Mouse (Mus musculus) intestine, embryonic 16.5 days (tissue): ENCODE measurements around the gene Zfp111. TPM values are rescaled to one million over a fixed set of nuclear protein-coding genes. Genes with fewer than 3 reads are reported as not detected.

Source experiments
- ATAC-seq: fragments of 200-750 bp; cut with Nextera tagmentation; 2 replicates; pipeline ENCODE4 v1.8.0; 2017; ENCODE audit warnings: moderate TSS enrichment, moderate library complexity
- H3K27ac ChIP-seq: fragments of 300-500 bp; sonication (generic); 2 replicates; pipeline ENCODE4 v1.5.1; 2014; ENCODE audit warnings: mild to moderate bottlenecking, low read length
- H3K27me3 ChIP-seq: fragments of 300-500 bp; sonication (generic); replicated peaks from 2 replicates; pipeline ENCODE4 v1.6.1; 2014; ENCODE audit warnings: low read length, control low read depth, mixed read lengths; ENCODE audit not compliant: control insufficient read depth, insufficient read depth
- H3K36me3 ChIP-seq: fragments of 300-500 bp; sonication (generic); 2 replicates; pipeline ENCODE4 v1.6.1; 2014; ENCODE audit warnings: low read length, control low read depth; ENCODE audit not compliant: control insufficient read depth, insufficient read depth
- H3K4me1 ChIP-seq: fragments of 300-500 bp; sonication (generic); 2 replicates; pipeline ENCODE4 v1.6.1; 2014; ENCODE audit warnings: low read length, control low read depth, mixed read lengths; ENCODE audit not compliant: control insufficient read depth, insufficient read depth
- H3K4me2 ChIP-seq: fragments of 300-500 bp; sonication (generic); 2 replicates; pipeline ENCODE4 v1.6.1; 2014; ENCODE audit warnings: low read depth, low read length, control low read depth
- H3K4me3 ChIP-seq: fragments of 300-500 bp; sonication (generic); 2 replicates; pipeline ENCODE4 v1.5.1; 2014; ENCODE audit warnings: mild to moderate bottlenecking, low read length
- H3K9ac ChIP-seq: fragments of 300-500 bp; sonication (generic); 2 replicates; pipeline ENCODE4 v1.6.1; 2014; ENCODE audit warnings: low read depth, low read length
- H3K9me3 ChIP-seq: fragments of 300-500 bp; sonication (generic); 2 replicates; pipeline ENCODE4 v1.6.1; 2016; ENCODE audit warnings: low read length, control low read depth; ENCODE audit not compliant: control insufficient read depth
- WGBS: fragments of 180-500 bp; shearing (Covaris S2); extraction: QIAGEN DNeasy Blood & Tissue Kit; methylation state at CpG from one replicate; pipeline ENCODE4 v1.1.7; 2014; 5-methylcytosine and 5-hydroxymethylcytosine counted together
- polyA plus RNA-seq: library from polyadenylated mRNA; unstranded; fragments of >200 nt; fragmentation: Nextera tagmentation; extraction: Ambion mirVana; gene quantifications from 2 replicates; pipeline ENCODE4 v1.2.1, GENCODE M21; 2015

Gene Zfp111
- polyA plus RNA-seq, 1 experiment from 2014 or later = 8.2 TPM

DNA sequence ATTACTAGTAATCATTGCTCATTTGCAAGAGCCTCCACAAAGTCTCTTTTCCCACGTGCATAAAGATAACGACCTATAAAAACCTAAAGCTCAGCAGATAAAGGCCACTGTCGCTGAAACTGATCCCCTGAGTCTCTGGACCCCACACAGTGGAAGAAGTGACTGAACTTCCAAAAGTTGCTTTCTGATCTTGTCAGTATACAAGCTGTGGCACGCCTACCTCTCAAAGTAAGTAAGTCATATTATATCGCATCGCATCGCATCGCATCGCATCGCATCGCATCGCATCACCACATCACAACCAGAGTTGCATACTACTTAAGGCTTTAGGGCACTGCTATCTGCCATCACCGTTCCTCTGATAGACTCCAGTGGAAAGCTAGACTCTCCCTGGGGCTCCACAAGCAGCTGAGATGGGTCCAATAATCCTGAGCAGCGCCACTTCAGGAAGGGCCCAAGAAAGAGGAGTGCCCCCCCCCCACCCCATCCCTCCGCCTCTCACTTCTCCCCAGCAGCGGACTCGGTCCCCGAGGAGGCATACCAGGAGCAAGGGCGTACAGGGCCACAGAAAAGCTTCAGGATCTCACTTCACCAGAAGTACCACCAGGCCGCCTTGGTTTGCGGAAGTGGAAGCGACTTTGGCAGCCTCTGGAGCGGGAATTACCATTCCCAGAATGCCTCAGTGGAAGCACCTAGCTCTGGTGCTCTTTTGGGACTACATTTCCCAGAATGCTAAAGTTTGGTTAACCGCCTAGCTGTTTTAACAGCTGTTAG, 3.6 kb downstream of the Zfp111 start:
- peak overlapping the region; percentile 62 for H3K4me3 ChIP-seq
- ATAC-seq = peak; percentile 96
- no peaks in the 10 kb centered on the region for H3K27me3 ChIP-seq
- H3K36me3 ChIP-seq = peaks cover 15% of the 10 kb centered on the region
- H3K4me1 ChIP-seq = no peaks in the 10 kb centered on the region
- no peaks in the 10 kb centered on the region for H3K9me3 ChIP-seq
- WGBS = 13% methylated on average over 24 of the region's 24 CpGs
- H3K27ac ChIP-seq = peak overlapping the region; percentile 72; the same call in 1 of the 2 replicates
- peak overlapping the region; percentile 86 for H3K9ac ChIP-seq
- H3K4me2 ChIP-seq = peak overlapping the region; percentile 70

DNA sequence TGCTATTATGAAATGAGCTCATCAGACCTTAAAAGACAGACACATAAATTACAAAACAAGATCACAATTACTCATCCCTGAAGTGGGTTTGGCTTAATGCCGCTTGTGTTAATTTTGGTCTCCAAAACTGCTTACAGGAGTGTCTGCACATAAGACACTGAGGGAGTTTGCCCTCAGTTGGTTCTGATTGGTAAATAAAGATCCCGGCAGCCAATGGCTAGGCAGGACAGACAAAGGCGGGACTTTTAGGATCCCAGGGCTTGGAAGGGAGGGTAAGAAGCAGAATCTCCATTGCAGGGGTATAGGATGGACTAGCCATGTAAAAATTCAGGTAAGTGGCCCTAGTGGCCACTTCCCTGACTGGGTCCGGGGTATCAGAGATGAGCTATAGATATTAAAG, 14.3 kb downstream of the Zfp111 start:
- H3K4me1 ChIP-seq = no peaks in the 10 kb centered on the region
- H3K27me3 ChIP-seq = no peaks in the 10 kb centered on the region
- H3K9me3 ChIP-seq = peaks cover 6% of the 10 kb centered on the region; the same call in 1 of the 2 replicates
- no peak overlapping the region for H3K9ac ChIP-seq
- H3K36me3 ChIP-seq = peaks cover 43% of the 10 kb centered on the region
- WGBS = 95% methylated on average over 4 of the region's 4 CpGs
- no peak overlapping the region for H3K27ac ChIP-seq
- H3K4me3 ChIP-seq = no peak overlapping the region
- no peak for ATAC-seq
- no peak overlapping the region for H3K4me2 ChIP-seq

DNA sequence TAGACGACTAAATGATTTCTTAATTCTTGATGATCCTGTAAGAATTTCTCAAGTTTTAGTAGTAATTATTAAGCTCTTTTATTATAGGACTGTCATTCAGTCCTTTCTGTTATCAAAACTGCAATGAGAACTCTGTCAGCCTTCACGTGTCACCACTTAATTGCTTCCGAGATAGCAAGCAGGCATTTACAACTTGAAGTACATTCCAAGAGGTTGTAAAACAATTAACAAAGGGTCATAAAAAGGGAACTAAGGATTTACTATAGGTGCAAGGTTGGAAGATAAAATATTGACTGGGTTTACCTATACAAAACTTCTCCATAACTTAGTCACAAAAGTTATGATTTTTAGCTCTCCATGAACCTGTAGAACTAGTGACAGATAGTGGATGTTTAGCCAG, 18.1 kb downstream of the Zfp111 start:
- WGBS = 53% methylated on average over 3 of the region's 3 CpGs
- Histone ChIP-seq H3K27me3 (no peaks in the 10 kb centered on the region), H3K4me3 (no peak overlapping the region), H3K27ac (no peak overlapping the region), H3K4me1 (no peaks in the 10 kb centered on the region), H3K4me2 (no peak overlapping the region), H3K36me3 (peaks cover 14% of the 10 kb centered on the region), H3K9me3 (no peaks in the 10 kb centered on the region), H3K9ac (no peak overlapping the region)
- peak; percentile 88 for ATAC-seq

DNA sequence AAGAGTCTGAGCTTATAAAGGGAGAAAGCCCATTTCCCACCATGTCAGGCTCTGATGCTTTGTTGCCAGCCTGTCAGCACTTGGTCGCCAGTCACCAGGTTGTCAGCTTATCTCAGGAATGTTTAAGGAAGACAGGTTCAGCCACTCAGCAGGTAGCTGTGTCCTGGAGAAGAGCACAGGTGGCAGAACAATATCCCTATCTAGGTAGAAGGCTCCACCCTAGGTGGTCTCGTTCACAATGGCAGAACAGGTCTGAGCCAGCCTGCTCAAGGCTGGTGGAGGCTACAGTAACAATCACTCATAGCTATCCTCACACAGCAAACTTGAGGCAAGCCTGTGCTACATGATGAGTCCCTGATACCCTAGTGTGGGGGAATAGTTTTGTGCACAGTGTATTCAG, 19.9 kb downstream of the Zfp111 start:
- Histone ChIP-seq H3K36me3 (peaks cover 3% of the 10 kb centered on the region; the same call in 1 of the 2 replicates), H3K4me3 (no peak overlapping the region), H3K27ac (no peak overlapping the region), H3K4me2 (no peak overlapping the region), H3K27me3 (no peaks in the 10 kb centered on the region), H3K4me1 (no peaks in the 10 kb centered on the region), H3K9ac (no peak overlapping the region), H3K9me3 (no peaks in the 10 kb centered on the region)
- ATAC-seq = no peak
- WGBS = 77% methylated on average over 2 of the region's 2 CpGs

DNA sequence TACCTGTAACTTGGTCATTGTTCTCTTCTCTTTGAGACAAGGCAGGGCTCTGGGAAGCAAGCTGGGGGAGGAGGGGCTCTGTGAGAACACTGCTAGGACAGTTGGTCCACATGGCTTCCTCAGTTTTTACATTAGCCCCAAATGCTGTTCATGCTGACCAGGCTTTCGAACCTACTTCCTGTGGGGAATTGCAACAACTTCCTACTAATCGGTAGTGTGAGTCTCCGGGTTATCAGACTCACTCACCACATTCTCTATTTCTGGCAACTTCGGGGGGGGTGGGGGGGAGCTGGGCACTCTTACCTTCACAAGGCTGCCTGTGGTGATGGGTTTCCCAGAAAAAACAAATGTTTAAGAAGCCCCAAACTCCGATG, 21.7 kb downstream of the Zfp111 start:
- Histone ChIP-seq H3K27me3 (no peaks in the 10 kb centered on the region), H3K4me2 (no peak overlapping the region), H3K27ac (no peak overlapping the region), H3K4me1 (no peaks in the 10 kb centered on the region), H3K9ac (no peak overlapping the region), H3K4me3 (no peak overlapping the region), H3K9me3 (no peaks in the 10 kb centered on the region), H3K36me3 (peaks cover 3% of the 10 kb centered on the region; the same call in 1 of the 2 replicates)
- 79% methylated on average over 5 of the region's 5 CpGs for WGBS
- ATAC-seq = no peak

DNA sequence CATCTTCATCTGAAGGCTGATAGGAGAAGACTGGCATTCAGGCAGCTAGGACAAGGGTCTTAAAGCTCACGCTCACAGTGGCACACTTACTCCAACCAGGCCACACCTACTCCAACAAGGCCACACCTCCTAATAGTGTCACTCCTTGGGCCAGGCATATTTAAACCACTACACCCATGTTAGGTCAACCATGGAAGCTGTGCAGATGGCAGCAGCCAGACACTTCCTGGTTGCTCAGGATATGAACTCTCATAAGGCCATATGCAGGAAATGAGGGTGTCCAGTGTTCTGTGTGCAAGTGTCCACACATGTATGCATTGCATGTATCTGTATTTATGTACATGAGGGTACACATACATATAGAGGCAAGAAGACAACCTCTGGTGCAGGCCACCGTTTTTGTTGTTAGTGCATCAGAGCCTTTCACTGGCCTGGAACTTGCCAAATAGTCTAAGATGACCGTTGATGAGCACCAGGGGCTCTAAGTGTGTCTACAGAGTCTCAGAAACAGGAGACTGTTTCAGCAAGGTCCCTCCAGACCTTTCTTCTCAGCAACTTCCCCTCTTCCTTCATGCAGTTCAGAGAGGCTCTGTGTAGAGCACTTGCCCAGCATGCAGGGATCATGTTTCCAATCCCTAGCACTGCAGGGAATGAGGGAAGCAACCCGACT, 22.2 kb downstream of the Zfp111 start:
- H3K4me3 ChIP-seq = no peak overlapping the region
- H3K27me3 ChIP-seq = no peaks in the 10 kb centered on the region
- H3K9ac ChIP-seq = no peak overlapping the region
- no peaks in the 10 kb centered on the region for H3K4me1 ChIP-seq
- no peak overlapping the region for H3K27ac ChIP-seq
- no peaks in the 10 kb centered on the region for H3K9me3 ChIP-seq
- no peak overlapping the region for H3K4me2 ChIP-seq
- peaks cover 2% of the 10 kb centered on the region; the same call in 1 of the 2 replicates for H3K36me3 ChIP-seq
- 73% methylated on average over 4 of the region's 4 CpGs for WGBS
- ATAC-seq = no peak

DNA sequence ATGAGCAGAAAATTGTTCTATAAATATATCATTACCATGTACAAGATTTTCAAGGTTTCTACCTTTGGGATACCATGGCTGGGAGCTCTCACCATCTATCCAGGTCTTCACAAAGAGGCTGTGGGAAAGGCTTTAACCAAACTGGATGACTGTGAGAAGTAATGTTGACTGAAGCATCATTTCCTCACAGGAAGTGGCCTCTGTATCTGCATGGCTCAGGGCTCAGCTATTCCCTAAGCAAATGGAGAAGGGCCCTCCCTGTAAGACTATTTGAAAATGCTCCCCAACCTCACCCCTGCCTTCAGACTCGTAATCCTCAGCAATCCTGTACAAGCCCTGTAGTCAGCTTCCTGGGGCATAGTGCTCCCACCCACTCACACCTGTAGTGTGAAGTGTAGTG, 23.6 kb downstream of the Zfp111 start:
- no peak for ATAC-seq
- H3K4me2 ChIP-seq = no peak overlapping the region
- no peak overlapping the region for H3K4me3 ChIP-seq
- no peaks in the 10 kb centered on the region for H3K4me1 ChIP-seq
- no peaks in the 10 kb centered on the region for H3K27me3 ChIP-seq
- H3K36me3 ChIP-seq = no peaks in the 10 kb centered on the region
- no peak overlapping the region for H3K9ac ChIP-seq
- WGBS = 75% methylated on average over 1 of the region's 1 CpGs
- no peaks in the 10 kb centered on the region for H3K9me3 ChIP-seq
- no peak overlapping the region for H3K27ac ChIP-seq

DNA sequence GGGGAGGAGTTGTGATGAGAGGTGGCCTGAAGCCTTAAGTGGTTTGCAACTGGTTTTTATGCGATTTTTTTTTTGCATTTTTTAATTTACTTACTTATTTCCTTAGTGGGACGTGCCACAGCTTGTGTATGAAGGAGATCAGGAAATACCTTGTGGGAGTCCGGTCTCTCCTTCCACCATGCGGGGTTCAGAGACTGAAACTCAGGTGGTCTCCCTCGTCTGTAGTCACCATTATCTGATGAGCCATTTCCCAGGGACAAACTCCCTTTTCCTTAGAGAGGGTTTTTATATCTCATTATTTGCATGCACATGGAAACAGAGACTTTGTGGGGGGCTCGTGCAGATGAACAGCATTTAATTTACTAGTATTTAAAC, 35.9 kb downstream of the Zfp111 start:
- peak overlapping the region; percentile 78 for H3K9ac ChIP-seq

DNA sequence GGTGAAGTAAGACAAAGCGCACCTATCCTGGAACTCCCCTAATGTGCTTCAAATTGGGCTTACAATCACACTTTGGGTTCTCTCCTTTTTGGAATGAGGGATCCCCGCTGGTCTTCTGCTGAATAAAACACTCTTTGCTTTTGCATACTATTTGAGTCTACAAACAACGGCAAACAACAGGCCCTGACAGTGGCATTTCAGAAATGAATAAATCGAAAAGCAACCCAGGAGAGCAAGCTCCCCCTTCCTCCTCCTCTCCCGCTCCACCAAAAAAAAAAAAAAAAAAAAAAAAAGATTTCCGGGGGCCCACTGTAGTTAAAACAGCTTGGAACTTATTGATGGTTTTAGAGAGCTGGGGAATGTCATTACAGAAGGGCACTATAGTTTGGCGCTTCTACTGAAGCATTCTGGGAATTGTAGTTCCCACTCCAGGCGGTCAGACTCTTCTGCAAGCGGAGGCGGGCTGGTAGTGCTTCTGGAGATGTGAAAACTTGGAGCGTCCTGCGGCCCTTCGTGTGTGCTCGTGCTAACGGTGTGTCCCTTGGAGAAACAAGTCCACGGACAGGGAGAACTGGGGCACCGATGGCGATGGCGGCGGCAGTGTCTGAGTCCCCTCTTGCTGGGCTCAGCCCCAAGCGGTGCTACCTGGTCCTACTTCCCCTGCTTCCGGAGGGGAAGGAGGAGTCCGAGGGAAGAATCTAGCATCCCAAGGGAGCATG, 36.5 kb downstream of the Zfp111 start, which contains the start of gene Zfp114:
Zfp114 (plus strand) TSS at position 443 of the 719 bp plus-strand sequence.
- Histone ChIP-seq H3K4me3 (peak within 1 kb of the TSS; percentile 63), H3K27me3 (no peaks in the 10 kb centered on the region), H3K4me2 (peak within 1 kb of the TSS; percentile 49), H3K9me3 (no peaks in the 10 kb centered on the region), H3K36me3 (no peaks in the 10 kb centered on the region), H3K27ac (peak within 1 kb of the TSS; percentile 65; the same call in 1 of the 2 replicates), H3K9ac (peak within 1 kb of the TSS; percentile 78), H3K4me1 (no peaks in the 10 kb centered on the region)
- 13% methylated on average over 23 of the region's 23 CpGs for WGBS
- peak; percentile 94 for ATAC-seq

More for the DNA sequence above, 35.9 kb downstream of the Zfp111 start:
- WGBS = 57% methylated on average over 6 of the region's 6 CpGs
- ATAC-seq = peak; percentile 32; the same call in 1 of the 2 replicates
- Histone ChIP-seq H3K27me3 (no peaks in the 10 kb centered on the region), H3K36me3 (no peaks in the 10 kb centered on the region), H3K9me3 (no peaks in the 10 kb centered on the region), H3K4me1 (no peaks in the 10 kb centered on the region), H3K4me2 (peak overlapping the region; percentile 49), H3K27ac (no peak overlapping the region), H3K4me3 (peak overlapping the region; percentile 63)
